Mouse (Mus musculus) hindbrain, embryonic 13.5 days (tissue): ENCODE data around the gene Lmbr1. TPM values are rescaled to one million over a fixed set of nuclear protein-coding genes. Genes with fewer than 3 reads are reported as not detected.

Experiments
- ATAC-seq: fragments of 200-750 bp; cut with Nextera tagmentation; 2 replicates; pipeline ENCODE4 v1.8.0; 2017; ENCODE audit warnings: moderate TSS enrichment; ENCODE audit not compliant: low FRiP score
- H3K27ac ChIP-seq: fragments of 300-500 bp; sonication (generic); 2 replicates; pipeline ENCODE4 v1.5.1; 2015; ENCODE audit warnings: inconsistent platforms, mild to moderate bottlenecking, moderate library complexity
- H3K27me3 ChIP-seq: fragments of 300-500 bp; sonication (generic); 2 replicates; pipeline ENCODE4 v1.6.1; 2015; ENCODE audit warnings: mild to moderate bottlenecking, inconsistent platforms
- H3K36me3 ChIP-seq: fragments of 300-500 bp; sonication (generic); 2 replicates; pipeline ENCODE4 v1.6.1; 2015; ENCODE audit warnings: mild to moderate bottlenecking, inconsistent platforms
- H3K4me1 ChIP-seq: fragments of 300-500 bp; sonication (generic); replicated peaks from 2 replicates; pipeline ENCODE4 v1.6.1; 2015; ENCODE audit warnings: inconsistent platforms
- H3K4me2 ChIP-seq: fragments of 300-500 bp; sonication (generic); 2 replicates; pipeline ENCODE4 v1.6.1; 2015; ENCODE audit warnings: inconsistent platforms, mild to moderate bottlenecking, moderate library complexity
- H3K4me3 ChIP-seq: fragments of 300-500 bp; sonication (generic); 2 replicates; pipeline ENCODE4 v1.5.1; 2015; ENCODE audit warnings: mild to moderate bottlenecking, inconsistent platforms
- H3K9ac ChIP-seq: fragments of 300-500 bp; sonication (generic); 2 replicates; pipeline ENCODE4 v1.6.1; 2015; ENCODE audit warnings: mild to moderate bottlenecking, inconsistent platforms
- H3K9me3 ChIP-seq: fragments of 300-500 bp; sonication (generic); 2 replicates; pipeline ENCODE4 v1.6.1; 2016; ENCODE audit warnings: inconsistent platforms
- WGBS: fragments of 180-500 bp; shearing (Covaris S2); methylation state at CpG from one replicate; pipeline ENCODE4 v1.1.7; 2015; 5-methylcytosine and 5-hydroxymethylcytosine counted together
- polyA plus RNA-seq: library from polyadenylated mRNA; unstranded; fragments of >200 nt; fragmentation: Nextera tagmentation; extraction: Ambion mirVana; gene quantifications from 2 replicates; pipeline ENCODE4 v1.2.1, GENCODE M21; 2015

The Lmbr1 gene
- polyA plus RNA-seq, 1 experiment from 2014 or later, result 30.7 TPM

GRCm38 (mm10) chr5:29250795-29251495, 127.2 kb downstream of the Lmbr1 start:
- H3K4me2 ChIP-seq, result no peak overlapping the region
- WGBS, result 21% methylated on average over 8 of the region's 8 CpGs
- peak; percentile 76; the same call in 1 of the 2 replicates for ATAC-seq

GRCm38 (mm10) chr5:29244769-29245168, 133.4 kb downstream of the Lmbr1 start:
- Histone ChIP-seq H3K4me1 (no peaks in the 10 kb centered on the region), H3K9ac (no peak overlapping the region), H3K4me3 (no peak overlapping the region), H3K4me2 (no peak overlapping the region), H3K9me3 (no peaks in the 10 kb centered on the region), H3K36me3 (peaks cover 7% of the 10 kb centered on the region; the same call in 1 of the 2 replicates), H3K27me3 (no peaks in the 10 kb centered on the region), H3K27ac (no peak overlapping the region)
- no CpG with 5 or more reads among the region's 1 CpGs for WGBS
- ATAC-seq, result no peak

More at GRCm38 (mm10) chr5:29250795-29251495, 127.2 kb downstream of the Lmbr1 start:
- Histone ChIP-seq H3K27ac (no peak overlapping the region), H3K9me3 (no peaks in the 10 kb centered on the region), H3K4me3 (no peak overlapping the region), H3K36me3 (peaks cover 7% of the 10 kb centered on the region; the same call in 1 of the 2 replicates), H3K9ac (no peak overlapping the region), H3K27me3 (no peaks in the 10 kb centered on the region), H3K4me1 (peaks cover 12% of the 10 kb centered on the region)

- no peak for ATAC-seq
- Histone ChIP-seq H3K9ac (no peak overlapping the region), H3K4me3 (no peak overlapping the region), H3K9me3 (no peaks in the 10 kb centered on the region), H3K27me3 (no peaks in the 10 kb centered on the region), H3K27ac (no peak overlapping the region), H3K4me2 (no peak overlapping the region), H3K4me1 (no peaks in the 10 kb centered on the region), H3K36me3 (peaks cover 7% of the 10 kb centered on the region; the same call in 1 of the 2 replicates)
Measured at GRCm38 (mm10) chr5:29238379-29238778, 139.8 kb downstream of the Lmbr1 start.

GRCm38 (mm10) chr5:29230481-29230880, 147.7 kb downstream of the Lmbr1 start:
- Histone ChIP-seq H3K9ac (no peak overlapping the region), H3K4me1 (no peaks in the 10 kb centered on the region), H3K27ac (no peak overlapping the region), H3K9me3 (no peaks in the 10 kb centered on the region), H3K4me2 (no peak overlapping the region), H3K4me3 (no peak overlapping the region), H3K27me3 (no peaks in the 10 kb centered on the region), H3K36me3 (peaks cover 31% of the 10 kb centered on the region)
- WGBS, result 85% methylated on average over 2 of the region's 2 CpGs
- no peak for ATAC-seq

- H3K4me3 ChIP-seq, result no peak overlapping the region
- no peaks in the 10 kb centered on the region for H3K27me3 ChIP-seq
- no peak overlapping the region for H3K9ac ChIP-seq
- WGBS, result 93% methylated on average over 7 of the region's 7 CpGs
- no peak for ATAC-seq
- H3K36me3 ChIP-seq, result no peaks in the 10 kb centered on the region
- H3K4me2 ChIP-seq, result no peak overlapping the region
- no peaks in the 10 kb centered on the region for H3K9me3 ChIP-seq
- peaks cover 2% of the 10 kb centered on the region; the same call in 1 of the 2 replicates for H3K4me1 ChIP-seq
- H3K27ac ChIP-seq, result no peak overlapping the region
Measured at GRCm38 (mm10) chr5:29224089-29224488, 154.1 kb downstream of the Lmbr1 start.

- Histone ChIP-seq H3K4me3 (no peak overlapping the region), H3K9me3 (no peaks in the 10 kb centered on the region), H3K27ac (no peak overlapping the region), H3K4me1 (no peaks in the 10 kb centered on the region), H3K27me3 (no peaks in the 10 kb centered on the region), H3K36me3 (no peaks in the 10 kb centered on the region), H3K9ac (no peak overlapping the region), H3K4me2 (no peak overlapping the region)
- no peak for ATAC-seq
- WGBS, result 87% methylated on average over 3 of the region's 3 CpGs
Measured at GRCm38 (mm10) chr5:29217997-29218396, 160.2 kb downstream of the Lmbr1 start.

- no peak for ATAC-seq
Measured at GRCm38 (mm10) chr5:29211980-29212555, 166.1 kb downstream of the Lmbr1 start.

GRCm38 (mm10) chr5:29205690-29206089, 172.5 kb downstream of the Lmbr1 start:
- Histone ChIP-seq H3K9me3 (no peaks in the 10 kb centered on the region), H3K36me3 (peaks cover 17% of the 10 kb centered on the region), H3K4me1 (no peaks in the 10 kb centered on the region), H3K4me3 (no peak overlapping the region), H3K9ac (no peak overlapping the region), H3K27ac (no peak overlapping the region), H3K4me2 (no peak overlapping the region), H3K27me3 (no peaks in the 10 kb centered on the region)
- no peak for ATAC-seq
- 86% methylated on average over 5 of the region's 5 CpGs for WGBS

More at GRCm38 (mm10) chr5:29211980-29212555, 166.1 kb downstream of the Lmbr1 start:
- 64% methylated on average over 4 of the region's 4 CpGs for WGBS
- Histone ChIP-seq H3K27me3 (no peaks in the 10 kb centered on the region), H3K4me1 (no peaks in the 10 kb centered on the region), H3K36me3 (peaks cover under 1% of the 10 kb centered on the region), H3K9me3 (no peaks in the 10 kb centered on the region), H3K4me3 (no peak overlapping the region), H3K27ac (no peak overlapping the region), H3K9ac (no peak overlapping the region), H3K4me2 (no peak overlapping the region)

- ATAC-seq, result no peak
- WGBS, result 87% methylated on average over 3 of the region's 3 CpGs
- Histone ChIP-seq H3K4me2 (no peak overlapping the region), H3K9ac (no peak overlapping the region), H3K9me3 (no peaks in the 10 kb centered on the region), H3K27me3 (0 out of 2 replicates have a peak, but pooled peaks cover 3% of the 10 kb centered on the region), H3K4me1 (peaks cover 13% of the 10 kb centered on the region; the same call in 1 of the 2 replicates), H3K4me3 (no peak overlapping the region), H3K27ac (no peak overlapping the region), H3K36me3 (peaks cover 3% of the 10 kb centered on the region; the same call in 1 of the 2 replicates)
Measured at GRCm38 (mm10) chr5:29199868-29200267, 178.3 kb downstream of the Lmbr1 start.

GRCm38 (mm10) chr5:29198960-29199488, 179.2 kb downstream of the Lmbr1 start:
- Histone ChIP-seq H3K9ac (no peak overlapping the region), H3K4me3 (no peak overlapping the region), H3K9me3 (no peaks in the 10 kb centered on the region), H3K27me3 (0 out of 2 replicates have a peak, but pooled peaks cover 3% of the 10 kb centered on the region), H3K4me2 (no peak overlapping the region), H3K4me1 (peaks cover 13% of the 10 kb centered on the region; the same call in 1 of the 2 replicates), H3K27ac (no peak overlapping the region), H3K36me3 (peaks cover under 1% of the 10 kb centered on the region; the same call in 1 of the 2 replicates)
- ATAC-seq, result no peak
- WGBS, result 59% methylated on average over 4 of the region's 4 CpGs

GRCm38 (mm10) chr5:29197187-29197586, 181.0 kb downstream of the Lmbr1 start:
- Histone ChIP-seq H3K4me3 (no peak overlapping the region), H3K36me3 (no peaks in the 10 kb centered on the region), H3K27ac (no peak overlapping the region), H3K4me1 (peaks cover 13% of the 10 kb centered on the region; the same call in 1 of the 2 replicates), H3K9me3 (no peaks in the 10 kb centered on the region), H3K9ac (no peak overlapping the region), H3K4me2 (no peak overlapping the region), H3K27me3 (0 out of 2 replicates have a peak, but pooled peaks cover 3% of the 10 kb centered on the region)
- 94% methylated on average over 4 of the region's 4 CpGs for WGBS
- ATAC-seq, result no peak

GRCm38 (mm10) chr5:29196264-29196658, 181.9 kb downstream of the Lmbr1 start:
- Histone ChIP-seq H3K9me3 (no peaks in the 10 kb centered on the region), H3K9ac (peak overlapping the region; percentile 72), H3K27ac (peak overlapping the region; percentile 81), H3K27me3 (0 out of 2 replicates have a peak, but pooled peaks cover 3% of the 10 kb centered on the region), H3K4me3 (peak overlapping the region; percentile 60), H3K36me3 (no peaks in the 10 kb centered on the region), H3K4me1 (peaks cover 13% of the 10 kb centered on the region; the same call in 1 of the 2 replicates), H3K4me2 (peak overlapping the region; percentile 69)
- WGBS, result 9% methylated on average over 12 of the region's 12 CpGs
- peak; percentile 63 for ATAC-seq
